9 mouse cellular contexts compared by ENCODE assay signal in the genomic region with DNA sequence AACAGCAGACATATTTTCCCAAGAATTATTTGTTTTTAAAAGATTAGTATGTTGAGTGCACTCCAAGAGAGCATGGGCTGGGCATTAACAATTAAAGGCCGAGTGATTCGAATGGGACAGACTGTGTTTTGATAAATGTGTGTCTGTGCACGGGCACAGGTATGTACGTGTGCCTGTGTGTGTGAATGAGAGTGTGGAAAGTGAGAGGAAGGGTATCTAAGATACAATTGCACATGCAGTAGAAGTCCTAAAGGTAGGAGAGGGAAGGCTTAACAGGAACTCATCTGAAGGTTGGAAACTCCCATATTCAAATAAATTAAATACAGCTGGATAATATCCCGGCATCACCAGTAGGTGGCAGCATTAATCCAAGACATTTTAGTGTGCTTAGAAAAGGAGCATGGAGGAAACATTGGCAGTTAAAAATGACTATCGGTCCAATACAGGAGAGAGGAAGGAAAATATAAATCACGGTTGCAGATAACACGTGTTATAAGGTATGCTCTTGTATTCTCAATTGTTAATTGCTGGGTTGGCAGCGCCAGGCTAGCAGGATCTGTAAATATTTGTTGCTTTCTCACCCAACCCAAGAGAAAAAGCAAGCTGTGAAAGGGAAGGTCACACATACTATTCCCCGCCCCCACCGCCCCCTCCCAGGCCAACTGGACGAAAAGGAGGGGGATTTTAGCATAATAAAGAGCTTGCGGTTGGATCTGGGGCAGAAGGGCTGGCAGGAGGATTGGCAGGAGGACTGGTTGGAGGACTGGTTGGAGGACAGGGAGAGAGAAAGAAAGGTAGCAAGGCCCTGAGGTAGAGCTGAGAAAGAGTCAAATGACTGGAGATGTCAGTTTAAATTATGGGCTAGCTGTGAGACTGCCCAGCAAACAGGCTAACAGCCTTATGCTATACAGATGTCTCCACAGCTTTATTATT. TPM values are rescaled to one million over a fixed set of nuclear protein-coding genes. Genes with fewer than 3 reads are reported as not detected.
DNase-seq lines count a peak whose midpoint lies in the region; ATAC-seq lines count a peak whose summit lies in the region.
"Had no signal": no experiment of that assay in that cellular context is flagged by ENCODE, and none has a peak within 500 bp of the region (broad histone marks: within the 10 kb centered on the region; RNA-seq: fewer than 3 reads in every experiment).

No protein-coding gene starts in this region.

- no peaks in the 10 kb centered on the region for H3K27me3 ChIP-seq in forebrain, embryonic 14.5 days (replicated peaks; ENCODE audit: control insufficient read depth, insufficient read depth, low read length)
- no peaks in the 10 kb centered on the region for H3K27me3 ChIP-seq in neural tube, embryonic 14.5 days (ENCODE audit: control insufficient read depth, insufficient read depth, low read length)

- H3K4me2 ChIP-seq in forebrain, embryonic 14.5 days (ENCODE audit: low read length) = peak overlapping the region; percentile 22
- peak overlapping the region; percentile 48 for H3K4me2 ChIP-seq in neural tube, embryonic 14.5 days (ENCODE audit: low read depth, low read length)

- H3K9ac ChIP-seq in forebrain, embryonic 14.5 days (ENCODE audit: low read length) = peak overlapping the region; percentile 21; the same call in 1 of the 2 replicates
- peak overlapping the region; percentile 34 for H3K9ac ChIP-seq in neural tube, embryonic 14.5 days (replicated peaks; ENCODE audit: low read depth, low read length)

- no peaks in the 10 kb centered on the region; the same call in 1 of the 2 replicates for H3K4me1 ChIP-seq in forebrain, embryonic 14.5 days (ENCODE audit: control insufficient read depth, insufficient read depth, low read length)
- no peaks in the 10 kb centered on the region for H3K4me1 ChIP-seq in neural tube, embryonic 14.5 days (ENCODE audit: control insufficient read depth, insufficient read depth, low read length)

- H3K36me3 ChIP-seq in forebrain, embryonic 14.5 days (ENCODE audit: control insufficient read depth, insufficient read depth, low read length) = no peaks in the 10 kb centered on the region
- no peaks in the 10 kb centered on the region for H3K36me3 ChIP-seq in neural tube, embryonic 14.5 days (ENCODE audit: control insufficient read depth, insufficient read depth, low read length)

- DNase-seq in ES-CJ7 (ENCODE audit: low read depth, low spot score) = peak; percentile 78
- DNase-seq in c-Kit-negative CD71-positive TER-119-positive erythroid progenitor cells, embryonic 14.5 days (ENCODE audit: low read depth, low spot score) = peak; percentile 1
- DNase-seq in forebrain, embryonic 14.5 days (ENCODE audit: low spot score) = peak; percentile 93
- peak; percentile 73 for DNase-seq in heart, postnatal 4 days
- peak; percentile 18 for DNase-seq in large intestine, adult 2 months (ENCODE audit: low read depth, low spot score)
- peak; percentile 10 to 43 for DNase-seq in lung, adult 18-20 months
- peak; percentile 70 for DNase-seq in thymus, postnatal 0 days (ENCODE audit: low spot score)

- H3K4me3 ChIP-seq in forebrain, embryonic 14.5 days (ENCODE audit: low read depth, low read length) = no peak overlapping the region
- peak overlapping the region; percentile 10; the same call in 1 of the 2 replicates for H3K4me3 ChIP-seq in neural tube, embryonic 14.5 days (ENCODE audit: low read depth, low read length)

- ATAC-seq in forebrain, embryonic 14.5 days = peak; percentile 77
- ATAC-seq in neural tube, embryonic 14.5 days (ENCODE audit: low read depth) = peak; percentile 84

- WGBS in forebrain, embryonic 14.5 days = 21% methylated on average over 13 of the region's 13 CpGs
- WGBS in large intestine, adult 2 months = 27% methylated on average over 13 of the region's 13 CpGs
- 21% methylated on average over 13 of the region's 13 CpGs for WGBS in neural tube, embryonic 14.5 days

- H3K9me3 ChIP-seq in forebrain, embryonic 14.5 days (replicated peaks; ENCODE audit: control insufficient read depth, low read length) = no peaks in the 10 kb centered on the region
- H3K9me3 ChIP-seq in neural tube, embryonic 14.5 days (ENCODE audit: control insufficient read depth, low read length) = no peaks in the 10 kb centered on the region

- H3K27ac ChIP-seq in forebrain, embryonic 14.5 days (ENCODE audit: low read depth, low read length) = no peak overlapping the region
- H3K27ac ChIP-seq in neural tube, embryonic 14.5 days (ENCODE audit: low read depth, low read length) = peak overlapping the region; percentile 34; the same call in 1 of the 2 replicates

RNA-seq across cellular contexts. Expression of a gene that starts 35.6 kb away (rescaled TPM):
- polyA plus RNA-seq in forebrain, embryonic 14.5 days (2014; fragmentation: Nextera tagmentation; extraction: Ambion mirVana) = not detected in 2 replicates
- not detected for total RNA-seq in heart, postnatal 4 days (2021)
- polyA plus RNA-seq in large intestine, adult 2 months (2012; rRNA removed) = not detected in 2 replicates
- not detected in 2 replicates for polyA plus RNA-seq in neural tube, embryonic 14.5 days (2014; fragmentation: Nextera tagmentation; extraction: Ambion mirVana)
- 0.04 TPM in 2 replicates for polyA plus RNA-seq in thymus, postnatal 0 days (2015; fragmentation: Nextera tagmentation; extraction: Ambion mirVana)
- total RNA-seq: gastrocnemius, postnatal 36 days had no signal

Comparison
In these comparisons a context has a peak if more than half of its experiments do, and no peak if none do; other contexts are left out.
1. DNase-seq: peak in every context shown above with its lines; median percentile 93 in forebrain, embryonic 14.5 days; 78 in ES-CJ7; 73 in heart, postnatal 4 days; 70 in thymus, postnatal 0 days; 26 in lung, adult 18-20 months; 18 in large intestine, adult 2 months; 1 in c-Kit-negative CD71-positive TER-119-positive erythroid progenitor cells, embryonic 14.5 days.